Mouse (Mus musculus) kidney, adult 2 months (tissue): Measurements from ENCODE around the gene Lrba.

Source experiments
- CTCF ChIP-seq: fragments of 200-500 bp; conservative IDR thresholded peaks from 2 replicates; pipeline ENCODE4 v1.5.1; 2011; ENCODE audit warnings: low read depth, mild to moderate bottlenecking, control low read depth, low read length, moderate library complexity, mixed read lengths; ENCODE audit not compliant: insufficient read depth, insufficient read length
- POLR2A ChIP-seq: fragments of 200-500 bp; IDR thresholded peaks from one replicate; pipeline ENCODE4 v1.6.1; 2011; ENCODE audit warnings: low read depth, low read length, control low read depth

GRCm38 (mm10) chr3:86544785-86545184 lies 320.3 kb downstream of the Lrba start:
- TF ChIP-seq CTCF (no peak), POLR2A (no peak)
